Mouse (Mus musculus) heart, postnatal 0 days (tissue): ENCODE measurements around the gene Cenpj. TPM values are rescaled to one million over a fixed set of nuclear protein-coding genes. Genes with fewer than 3 reads are reported as not detected.

ENCODE experiments used
- ATAC-seq: fragments of 200-750 bp; cut with Nextera tagmentation; 2 replicates; pipeline ENCODE4 v1.8.0; 2017; ENCODE audit warnings: low read depth, moderate number of reproducible peaks, moderate library complexity; ENCODE audit not compliant: insufficient read depth
- DNase-seq: peaks from one replicate; pipeline ENCODE4 v3.0.0-alpha.2; 2016; ENCODE audit warnings: low spot score
- H3K27ac ChIP-seq: fragments of 300-500 bp; sonication (generic); 2 replicates; pipeline ENCODE4 v1.5.1; 2014; ENCODE audit warnings: low read depth, mild to moderate bottlenecking
- H3K27me3 ChIP-seq: fragments of 300-500 bp; sonication (generic); 2 replicates; pipeline ENCODE4 v1.6.1; 2014; ENCODE audit warnings: low read length, mixed read lengths; ENCODE audit not compliant: control insufficient read depth, insufficient read depth
- H3K36me3 ChIP-seq: fragments of 300-500 bp; sonication (generic); replicated peaks from 2 replicates; pipeline ENCODE4 v1.6.1; 2014; ENCODE audit warnings: low read length, mixed read lengths; ENCODE audit not compliant: control insufficient read depth, insufficient read depth
- H3K4me1 ChIP-seq: fragments of 300-500 bp; sonication (generic); 2 replicates; pipeline ENCODE4 v1.6.1; 2014; ENCODE audit warnings: antibody characterized with exemption; ENCODE audit not compliant: control insufficient read depth, insufficient read depth
- H3K4me2 ChIP-seq: fragments of 300-500 bp; sonication (generic); 2 replicates; pipeline ENCODE4 v1.6.1; 2014; ENCODE audit warnings: low read depth, mild to moderate bottlenecking, low read length, moderate library complexity
- H3K4me3 ChIP-seq: fragments of 300-500 bp; sonication (generic); 2 replicates; pipeline ENCODE4 v1.5.1; 2014; ENCODE audit warnings: low read depth, low read length
- H3K9ac ChIP-seq: fragments of 300-500 bp; sonication (generic); replicated peaks from 2 replicates; pipeline ENCODE4 v1.6.1; 2014; ENCODE audit warnings: low read depth, low read length, mixed read lengths
- H3K9me3 ChIP-seq: fragments of 300-500 bp; sonication (generic); replicated peaks from 2 replicates; pipeline ENCODE4 v1.6.1; 2016; ENCODE audit warnings: low read length; ENCODE audit not compliant: control insufficient read depth
- CTCF ChIP-seq: IDR thresholded peaks from 2 replicates; pipeline ENCODE4 v1.5.1; 2016; ENCODE audit warnings: antibody characterized with exemption, control low read depth, low read depth
- EP300 ChIP-seq: IDR thresholded peaks from 2 replicates; pipeline ENCODE4 v1.6.1; 2016; ENCODE audit warnings: antibody characterized with exemption, low read depth
- WGBS: fragments of 180-500 bp; shearing (Covaris S2); extraction: QIAGEN DNeasy Blood & Tissue Kit; methylation state at CpG from one replicate; pipeline ENCODE4 v1.1.7; 2014; 5-methylcytosine and 5-hydroxymethylcytosine counted together
- polyA plus RNA-seq: library from polyadenylated mRNA; unstranded; fragments of >200 nt; fragmentation: Nextera tagmentation; extraction: Ambion mirVana; gene quantifications from 2 replicates; pipeline ENCODE4 v1.2.1, GENCODE M21; 2015
- total RNA-seq: library from RNA; depleted of rRNA; stranded (reverse); fragments of >200 nt; gene quantifications from 2 replicates; pipeline ENCODE4 v1.2.3, GENCODE M21; 2014; ENCODE audit warnings: low replicate concordance

Cenpj gene
- total and polyA plus RNA-seq, 2 experiments from 2014 or later = 2.5 to 3.2 TPM

DNA sequence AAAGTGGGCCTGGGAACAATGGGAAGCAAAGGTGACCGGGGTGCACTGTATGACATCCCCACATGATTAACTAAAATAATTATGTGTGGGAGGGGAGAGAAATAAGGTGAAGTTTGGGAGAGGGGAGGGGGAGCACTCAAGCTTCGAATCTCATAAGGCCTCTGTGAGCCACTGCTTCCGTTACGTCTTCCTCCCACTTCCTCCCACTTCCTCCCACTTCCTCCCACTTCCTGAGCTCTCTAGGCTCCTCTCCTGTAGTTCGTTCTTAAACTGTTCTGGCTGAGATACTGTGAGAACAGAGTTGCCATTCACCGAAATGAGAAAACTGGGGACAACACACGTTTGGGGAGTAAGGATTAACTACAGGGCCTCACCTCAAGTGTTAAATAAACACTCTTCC is 7.7 kb downstream of the Cenpj start:
- DNase-seq = no peak
- Histone ChIP-seq H3K4me1 (no peaks in the 10 kb centered on the region), H3K27me3 (no peaks in the 10 kb centered on the region), H3K9ac (no peak overlapping the region), H3K27ac (no peak overlapping the region), H3K9me3 (no peaks in the 10 kb centered on the region), H3K36me3 (peaks cover 15% of the 10 kb centered on the region), H3K4me3 (no peak overlapping the region), H3K4me2 (0 out of 2 replicates have a peak overlapping the region, but pooled peaks have one; percentile 1)
- TF ChIP-seq CTCF (no peak), EP300 (no peak)
- ATAC-seq = no peak
- WGBS = 59% methylated on average over 7 of the region's 7 CpGs

DNA sequence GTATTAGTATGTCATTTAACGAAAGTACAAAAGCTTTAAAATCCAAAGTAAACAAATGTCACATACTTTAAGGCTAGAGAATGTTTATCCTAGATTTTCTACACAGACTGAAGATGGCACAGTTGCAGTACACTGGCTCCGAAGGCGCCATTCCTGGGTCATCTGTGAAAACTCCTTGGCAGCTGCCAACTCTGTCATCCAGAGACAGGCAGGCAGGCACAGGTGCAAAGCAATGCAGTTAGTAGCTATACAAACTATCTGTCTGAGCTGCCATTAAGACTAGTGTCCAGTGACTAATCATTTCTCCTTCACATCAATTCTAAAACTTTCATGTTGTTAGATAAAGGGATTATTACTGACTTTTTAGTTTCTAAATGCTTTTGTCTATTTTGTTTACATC is 16.1 kb downstream of the Cenpj start:
- H3K9ac ChIP-seq = no peak overlapping the region

DNA sequence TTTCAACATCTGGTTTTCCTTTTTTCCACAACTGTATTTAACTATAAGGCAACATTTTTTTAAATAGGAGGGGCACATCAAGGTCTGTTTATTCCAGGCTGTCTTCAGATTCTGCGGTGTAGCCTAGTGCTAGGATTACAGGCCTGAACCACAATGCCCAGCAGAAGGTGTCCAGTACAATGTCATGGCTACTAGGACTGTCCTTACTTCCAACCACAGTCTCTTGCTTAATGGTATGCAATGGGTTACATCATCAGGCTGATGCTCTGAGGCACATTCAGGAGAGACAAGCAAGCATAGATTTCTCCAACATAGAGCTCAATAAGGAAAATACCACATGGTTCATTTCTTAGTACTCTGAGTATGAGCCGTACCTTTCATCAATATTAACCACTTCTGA is 20.5 kb downstream of the Cenpj start:
- Histone ChIP-seq H3K4me1 (no peaks in the 10 kb centered on the region), H3K9ac (no peak overlapping the region), H3K4me3 (no peak overlapping the region), H3K27me3 (no peaks in the 10 kb centered on the region), H3K9me3 (no peaks in the 10 kb centered on the region), H3K36me3 (peaks cover 41% of the 10 kb centered on the region; the same call in 1 of the 2 replicates), H3K4me2 (no peak overlapping the region), H3K27ac (no peak overlapping the region)
- WGBS = 94% methylated on average over 2 of the region's 2 CpGs
- DNase-seq (no peak), ATAC-seq (no peak)
- TF ChIP-seq EP300 = no peak
- TF ChIP-seq CTCF = no peak

More for the DNA sequence above, 16.1 kb downstream of the Cenpj start:
- DNase-seq = no peak
- H3K4me3 ChIP-seq = no peak overlapping the region
- peaks cover 18% of the 10 kb centered on the region for H3K36me3 ChIP-seq
- H3K4me1 ChIP-seq = no peaks in the 10 kb centered on the region
- H3K27me3 ChIP-seq = no peaks in the 10 kb centered on the region
- H3K9me3 ChIP-seq = no peaks in the 10 kb centered on the region
- ATAC-seq = no peak
- no peak overlapping the region for H3K4me2 ChIP-seq
- 84% methylated on average over 3 of the region's 3 CpGs for WGBS
- no peak overlapping the region for H3K27ac ChIP-seq
- TF ChIP-seq CTCF (no peak), EP300 (no peak)

DNA sequence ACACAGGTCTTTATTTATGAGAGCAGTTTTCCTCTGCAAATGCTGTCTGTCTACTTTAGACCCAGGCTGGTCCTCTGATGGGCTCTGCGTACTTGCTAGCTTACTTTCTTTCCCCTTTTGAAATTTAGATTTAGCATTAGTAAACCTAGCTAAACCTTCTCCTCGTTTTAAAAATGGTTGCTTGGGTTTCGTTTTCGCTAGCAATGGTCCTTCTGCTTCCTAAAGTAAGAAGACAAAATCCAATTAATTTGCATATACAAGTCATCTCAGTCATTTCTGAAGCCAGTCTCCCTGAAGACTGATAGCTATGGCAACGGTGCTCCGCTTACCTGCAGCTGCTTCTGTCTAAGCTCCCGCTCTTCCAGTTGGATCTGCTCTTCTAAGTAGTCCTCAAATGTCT is 21.9 kb downstream of the Cenpj start:
- Histone ChIP-seq H3K36me3 (peaks cover 44% of the 10 kb centered on the region; the same call in 1 of the 2 replicates), H3K9me3 (no peaks in the 10 kb centered on the region), H3K4me2 (no peak overlapping the region), H3K27ac (no peak overlapping the region), H3K4me3 (no peak overlapping the region), H3K4me1 (no peaks in the 10 kb centered on the region), H3K27me3 (no peaks in the 10 kb centered on the region), H3K9ac (no peak overlapping the region)
- no peak for ATAC-seq
- WGBS = 93% methylated on average over 7 of the region's 7 CpGs
- TF ChIP-seq EP300 (no peak), CTCF (no peak)
- DNase-seq = no peak

DNA sequence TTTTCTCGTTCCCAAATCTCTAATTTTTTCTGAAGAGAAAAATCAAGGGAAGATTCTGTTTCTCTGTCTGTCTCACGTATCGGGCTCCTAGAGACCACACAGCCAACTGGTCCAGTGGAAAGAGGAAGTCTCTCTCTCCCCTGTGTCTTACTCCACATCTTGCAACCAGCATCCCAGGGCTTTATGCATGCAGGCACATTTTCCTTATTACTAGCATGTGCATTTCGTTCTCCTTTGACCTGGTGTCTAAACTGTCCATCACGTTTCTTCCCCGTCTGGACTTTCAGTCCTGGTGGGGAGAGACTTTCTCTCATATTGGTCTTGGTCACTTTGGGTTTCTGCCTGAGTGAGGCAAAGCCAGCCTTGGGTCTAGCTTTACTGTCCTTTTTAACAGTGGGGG is 22.3 kb downstream of the Cenpj start:
- no peak for TF ChIP-seq CTCF
- no peak for TF ChIP-seq EP300
- ATAC-seq (no peak), DNase-seq (no peak)
- Histone ChIP-seq H3K27ac (no peak overlapping the region), H3K9ac (no peak overlapping the region), H3K4me2 (no peak overlapping the region), H3K27me3 (no peaks in the 10 kb centered on the region), H3K9me3 (no peaks in the 10 kb centered on the region), H3K4me3 (no peak overlapping the region), H3K4me1 (no peaks in the 10 kb centered on the region), H3K36me3 (peaks cover 44% of the 10 kb centered on the region; the same call in 1 of the 2 replicates)
- 83% methylated on average over 6 of the region's 6 CpGs for WGBS

DNA sequence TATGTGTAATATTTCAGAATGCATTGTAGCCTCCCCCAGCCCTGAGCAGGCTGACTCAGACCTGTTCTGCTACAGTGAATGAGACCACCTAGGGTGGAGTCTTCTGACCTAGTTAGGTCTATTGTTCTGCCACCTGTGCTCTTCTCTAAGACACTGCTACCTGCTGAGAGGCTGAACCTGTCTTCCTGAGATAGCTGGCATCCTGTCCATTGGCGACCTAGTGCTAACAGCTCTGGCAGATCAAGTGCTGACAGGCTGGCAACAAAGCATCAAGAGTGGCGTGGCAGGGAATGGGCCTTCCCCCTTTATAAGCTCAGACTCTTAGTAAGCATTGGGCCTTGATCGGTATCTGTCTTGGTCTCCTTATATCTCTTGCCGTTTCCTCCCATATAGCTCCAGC is 24.3 kb downstream of the Cenpj start:
- Histone ChIP-seq H3K4me2 (no peak overlapping the region), H3K36me3 (peaks cover 44% of the 10 kb centered on the region; the same call in 1 of the 2 replicates), H3K9me3 (no peaks in the 10 kb centered on the region), H3K4me3 (no peak overlapping the region), H3K27ac (no peak overlapping the region), H3K27me3 (no peaks in the 10 kb centered on the region), H3K9ac (no peak overlapping the region), H3K4me1 (no peaks in the 10 kb centered on the region)
- TF ChIP-seq EP300 (no peak), CTCF (no peak)
- ATAC-seq (no peak), DNase-seq (no peak)
- 86% methylated on average over 4 of the region's 4 CpGs for WGBS
